Mouse (Mus musculus) bone marrow, adult 2 months (tissue): ENCODE results near the gene Socs7. TPM values are rescaled to one million over a fixed set of nuclear protein-coding genes. Genes with fewer than 3 reads are reported as not detected.
"Not testable (repeated sequence)": the region's sequence is repeated elsewhere in the genome, so short reads cannot be mapped to it uniquely, and the experiment has no call there.

Experiments
- H3K27ac ChIP-seq: fragments of 200-500 bp; 2 replicates; pipeline ENCODE4 v1.5.1; 2012; ENCODE audit warnings: low read depth, mild to moderate bottlenecking, control low read depth, inconsistent platforms, low read length; ENCODE audit not compliant: control insufficient read depth, poor library complexity, insufficient read depth
- H3K4me1 ChIP-seq: fragments of 200-500 bp; 2 replicates; pipeline ENCODE4 v1.6.1; 2011; ENCODE audit warnings: low read length; ENCODE audit not compliant: control insufficient read depth, insufficient read depth
- H3K4me3 ChIP-seq: fragments of 200-500 bp; replicated peaks from 2 replicates; pipeline ENCODE3; 2011; ENCODE audit warnings: mild to moderate bottlenecking, low read depth, low read length, control low read depth; ENCODE audit not compliant: control insufficient read depth
- CTCF ChIP-seq: fragments of 200-500 bp; IDR thresholded peaks from 2 replicates; pipeline ENCODE4 v1.5.1; 2011; ENCODE audit warnings: low read length, control low read depth; ENCODE audit not compliant: control insufficient read depth, insufficient read depth
- POLR2A ChIP-seq: fragments of 200-500 bp; IDR thresholded peaks from 2 replicates; pipeline ENCODE4 v1.6.1; 2011; ENCODE audit warnings: low read depth, mild to moderate bottlenecking, control low read depth, low read length, borderline replicate concordance; ENCODE audit not compliant: control insufficient read depth
- WGBS: fragments of 180-500 bp; shearing (Covaris S2); methylation state at CpG from one replicate; pipeline ENCODE4 v1.1.7; 2018; 5-methylcytosine and 5-hydroxymethylcytosine counted together
- polyA plus RNA-seq: library from polyadenylated mRNA; stranded (reverse); fragments of >200 nt; gene quantifications from 2 replicates; pipeline ENCODE4 v1.2.4, GENCODE M21; 2011; ENCODE audit warnings: low replicate concordance; ENCODE audit not compliant: missing spikeins, insufficient read depth, insufficient read length

Gene Socs7
- polyA plus RNA-seq, 1 experiment, result 4.3 TPM

- Histone ChIP-seq H3K4me1 (peaks cover 2% of the 10 kb centered on the region; the same call in 1 of the 2 replicates), H3K27ac (no peak within 1 kb of the TSS), H3K4me3 (no peak within 1 kb of the TSS)
- WGBS, result 79% methylated on average over 3 of the region's 3 CpGs
- TF ChIP-seq POLR2A (no peak), CTCF (no peak)
Observed at GRCm38 (mm10) chr11:97352027-97352684, 10.2 kb upstream of the Socs7 start, which contains the start of gene Gpr179. Gpr179 (minus strand) TSS chr11:97352077.

GRCm38 (mm10) chr11:97352935-97353597 lies 9.3 kb upstream of the Socs7 start:
- H3K4me3 ChIP-seq, result no peak overlapping the region
- no peak overlapping the region for H3K27ac ChIP-seq
- 56% methylated on average over 4 of the region's 4 CpGs for WGBS
- TF ChIP-seq POLR2A, result no peak
- TF ChIP-seq CTCF, result no peak
- H3K4me1 ChIP-seq, result peaks cover 2% of the 10 kb centered on the region; the same call in 1 of the 2 replicates

- no peak overlapping the region for H3K4me3 ChIP-seq
- 85% methylated on average over 2 of the region's 2 CpGs for WGBS
- TF ChIP-seq CTCF, result no peak
- no peak for TF ChIP-seq POLR2A
- H3K27ac ChIP-seq, result no peak overlapping the region
- peaks cover 2% of the 10 kb centered on the region; the same call in 1 of the 2 replicates for H3K4me1 ChIP-seq
Observed at GRCm38 (mm10) chr11:97354646-97355045, 7.7 kb upstream of the Socs7 start.

GRCm38 (mm10) chr11:97355247-97355646 lies 7.1 kb upstream of the Socs7 start:
- H3K4me1 ChIP-seq, result no peaks in the 10 kb centered on the region
- H3K27ac ChIP-seq, result no peak overlapping the region
- no peak overlapping the region for H3K4me3 ChIP-seq
- 78% methylated on average over 7 of the region's 7 CpGs for whole genome bisulfite sequencing
- TF ChIP-seq CTCF, result no peak
- no peak for TF ChIP-seq POLR2A

- peak; percentile 80 for TF ChIP-seq CTCF
- 14% methylated on average over 6 of the region's 6 CpGs for WGBS
- not testable (repeated sequence) for H3K4me3 ChIP-seq, H3K4me1 ChIP-seq, H3K27ac ChIP-seq
Observed at GRCm38 (mm10) chr11:97357663-97358062, 4.7 kb upstream of the Socs7 start.

GRCm38 (mm10) chr11:97362649-97362942 lies 245 bp downstream of the Socs7 start:
- TF ChIP-seq CTCF, result no peak
- no peak for TF ChIP-seq POLR2A
- peak overlapping the region; percentile 74 for H3K4me3 ChIP-seq
- H3K27ac ChIP-seq, result peak overlapping the region; percentile 67
- WGBS, result under 1% methylated on average over 39 of the region's 39 CpGs
- peaks cover 3% of the 10 kb centered on the region; the same call in 1 of the 2 replicates for H3K4me1 ChIP-seq

GRCm38 (mm10) chr11:97362943-97363643 lies 742 bp downstream of the Socs7 start:
- TF ChIP-seq POLR2A (no peak), CTCF (no peak)
- Histone ChIP-seq H3K4me3 (peak overlapping the region; percentile 74), H3K4me1 (peaks cover 3% of the 10 kb centered on the region; the same call in 1 of the 2 replicates), H3K27ac (peak overlapping the region; percentile 67; the same call in 1 of the 2 replicates)
- under 1% methylated on average over 49 of the region's 49 CpGs for WGBS

- TF ChIP-seq CTCF (no peak), POLR2A (no peak)
- peaks cover 3% of the 10 kb centered on the region; the same call in 1 of the 2 replicates for H3K4me1 ChIP-seq
- peak overlapping the region; percentile 74 for H3K4me3 ChIP-seq
- WGBS, result 5% methylated on average over 7 of the region's 7 CpGs
- H3K27ac ChIP-seq, result no peak overlapping the region
Observed at GRCm38 (mm10) chr11:97363644-97363995, 1.3 kb downstream of the Socs7 start.
